In the genomic region with DNA sequence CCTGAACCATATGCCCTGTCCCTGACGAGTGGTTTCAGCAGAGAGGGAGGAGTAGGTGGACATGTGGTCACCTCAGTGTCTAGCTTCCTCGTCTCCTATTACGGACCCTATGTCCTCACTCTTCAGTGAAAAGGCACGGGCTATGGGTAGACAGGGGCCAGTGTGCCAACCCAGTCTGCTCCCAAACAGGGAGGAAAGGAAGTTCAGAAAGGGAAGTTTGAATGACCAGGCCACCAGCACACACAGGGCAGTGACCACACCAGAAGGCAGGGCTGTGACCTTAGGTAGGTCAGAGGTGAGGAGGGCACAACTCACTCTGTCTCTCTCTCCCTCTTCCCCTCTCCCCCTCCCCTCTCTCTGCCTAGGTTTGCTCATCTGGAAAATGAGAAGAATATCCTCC, we compare ENCODE assay signal across 7 mouse cellular contexts. TPM values are rescaled to one million over a fixed set of nuclear protein-coding genes. Genes with fewer than 3 reads are reported as not detected.
A peak's percentile ranks its signal among the peaks of the same experiment; 100 is the strongest.
DNase-seq lines count a peak whose midpoint lies in the region; ATAC-seq and TF ChIP-seq lines count a peak whose summit lies in the region.

No protein-coding gene starts in this region.

- no peaks in the 10 kb centered on the region for H3K9me3 ChIP-seq in forebrain, embryonic 15.5 days
- H3K9me3 ChIP-seq in liver, embryonic 14.5 days (ENCODE audit: control insufficient read depth, low read length): no peaks in the 10 kb centered on the region
- no peaks in the 10 kb centered on the region for H3K9me3 ChIP-seq in neural tube, embryonic 15.5 days (replicated peaks)

- TF ChIP-seq CTCF in liver, embryonic 14.5 days (IDR thresholded peaks at IDR 0.05; ENCODE audit: low read depth): no peak

- H3K27me3 ChIP-seq in forebrain, embryonic 15.5 days: no peaks in the 10 kb centered on the region
- H3K27me3 ChIP-seq in liver, embryonic 14.5 days (ENCODE audit: control insufficient read depth, insufficient read depth, low read length): no peaks in the 10 kb centered on the region
- H3K27me3 ChIP-seq in neural tube, embryonic 15.5 days (replicated peaks): no peaks in the 10 kb centered on the region

- peak; percentile 39 for DNase-seq in 416B (ENCODE audit: low read depth)
- DNase-seq in liver, embryonic 14.5 days (ENCODE audit: low read depth in 3 of 3, low spot score in 3 of 3): no peak
- no peak for DNase-seq in T-cell, adult 2 months (ENCODE audit: low spot score)
- DNase-seq in MN1 (ENCODE audit: low spot score): no peak

- 59% methylated on average over 4 of the region's 4 CpGs for WGBS in forebrain, embryonic 15.5 days
- WGBS in liver, embryonic 14.5 days (ENCODE audit: insufficient replicate concordance): 27% methylated on average over 4 of the region's 4 CpGs
- 65% methylated on average over 4 of the region's 4 CpGs for WGBS in neural tube, embryonic 15.5 days

- no peak for TF ChIP-seq EP300 in liver, embryonic 14.5 days (IDR thresholded peaks at IDR 0.05; ENCODE audit: low read depth)

- ATAC-seq in CD4-positive, CD25-positive, alpha-beta regulatory T cell, adult 4 months: peak; percentile 15
- no peak for ATAC-seq in forebrain, embryonic 15.5 days (replicated peaks)
- ATAC-seq in liver, embryonic 14.5 days (ENCODE audit: insufficient read depth): no peak; the same call in 1 of the 2 replicates
- ATAC-seq in neural tube, embryonic 15.5 days (ENCODE audit: low FRiP score): 0 out of 2 replicates have a peak, but pooled peaks have one; percentile 2

- peak overlapping the region; percentile 63 for H3K4me2 ChIP-seq in forebrain, embryonic 15.5 days (replicated peaks)
- peak overlapping the region; percentile 66 for H3K4me2 ChIP-seq in liver, embryonic 14.5 days (ENCODE audit: low read depth)
- H3K4me2 ChIP-seq in neural tube, embryonic 15.5 days: peak overlapping the region; percentile 74

- H3K4me3 ChIP-seq in forebrain, embryonic 15.5 days: peak overlapping the region; percentile 51
- peak overlapping the region; percentile 54 to 72 for H3K4me3 ChIP-seq in liver, embryonic 14.5 days (ENCODE audit: insufficient read depth in 1 of 2, low read depth in 2 of 2, low read length in 2 of 2)
- H3K4me3 ChIP-seq in neural tube, embryonic 15.5 days (replicated peaks): peak overlapping the region; percentile 50

- no peaks in the 10 kb centered on the region for H3K36me3 ChIP-seq in forebrain, embryonic 15.5 days
- no peaks in the 10 kb centered on the region for H3K36me3 ChIP-seq in liver, embryonic 14.5 days (replicated peaks; ENCODE audit: control insufficient read depth, insufficient read depth, low read depth)
- no peaks in the 10 kb centered on the region for H3K36me3 ChIP-seq in neural tube, embryonic 15.5 days

- H3K27ac ChIP-seq in forebrain, embryonic 15.5 days (replicated peaks): no peak overlapping the region
- no peak overlapping the region for H3K27ac ChIP-seq in liver, embryonic 14.5 days
- H3K27ac ChIP-seq in neural tube, embryonic 15.5 days (replicated peaks): no peak overlapping the region

- peak overlapping the region; percentile 52; the same call in 1 of the 2 replicates for H3K9ac ChIP-seq in forebrain, embryonic 15.5 days (replicated peaks)
- peak overlapping the region; percentile 31; the same call in 1 of the 2 replicates for H3K9ac ChIP-seq in liver, embryonic 14.5 days (replicated peaks)
- H3K9ac ChIP-seq in neural tube, embryonic 15.5 days (replicated peaks): 0 out of 2 replicates have a peak overlapping the region, but pooled peaks have one; percentile 49

- peaks cover 9% of the 10 kb centered on the region for H3K4me1 ChIP-seq in forebrain, embryonic 15.5 days
- peaks cover 0 to 14% of the 10 kb centered on the region in 2 experiments; a peak in 2 of 4 replicates for H3K4me1 ChIP-seq in liver, embryonic 14.5 days (replicated peaks; ENCODE audit: control insufficient read depth in 2 of 2, insufficient read depth in 2 of 2, low read length in 1 of 2)
- peaks cover 11% of the 10 kb centered on the region for H3K4me1 ChIP-seq in neural tube, embryonic 15.5 days

RNA-seq across cellular contexts. Expression of gene Tpcn2, which starts 0.8 kb away (rescaled TPM):
- polyA plus RNA-seq in CD4-positive, CD25-positive, alpha-beta regulatory T cell, adult 4 months (2017; shearing (Covaris generic)): 10 to 100 TPM in 1 of 2 experiments, 1 to 10 TPM in 1; 6.1 to 13.6 TPM
- 2.9 and 3.4 TPM in 2 replicates for polyA plus RNA-seq in forebrain, embryonic 15.5 days (2015; fragmentation: Nextera tagmentation; extraction: Ambion mirVana)
- 3.1 and 3.3 TPM in 2 replicates for polyA plus RNA-seq in liver, embryonic 14.5 days (2012; rRNA removed)
- 0.39 TPM in 2 replicates for polyA plus RNA-seq in liver, embryonic 14.5 days (2014; fragmentation: Nextera tagmentation; extraction: Ambion mirVana)
- polyA plus RNA-seq in neural tube, embryonic 15.5 days (2015; fragmentation: Nextera tagmentation; extraction: Ambion mirVana): 3.2 and 4.8 TPM in 2 replicates

RNA-seq across cellular contexts. Expression of gene Mrgprf, which starts 17.6 kb away (rescaled TPM):
- not detected for polyA plus RNA-seq in CD4-positive, CD25-positive, alpha-beta regulatory T cell, adult 4 months (2017; shearing (Covaris generic))
- 2.0 and 2.2 TPM in 2 replicates for polyA plus RNA-seq in forebrain, embryonic 15.5 days (2015; fragmentation: Nextera tagmentation; extraction: Ambion mirVana)
- polyA plus RNA-seq in liver, embryonic 14.5 days (2012; rRNA removed): 0.02 and 0.03 TPM in 2 replicates
- polyA plus RNA-seq in liver, embryonic 14.5 days (2014; fragmentation: Nextera tagmentation; extraction: Ambion mirVana): not detected in 2 replicates
- polyA plus RNA-seq in neural tube, embryonic 15.5 days (2015; fragmentation: Nextera tagmentation; extraction: Ambion mirVana): 1.7 and 2.2 TPM in 2 replicates

RNA-seq across cellular contexts. Expression of gene Mrgprd, which starts 31.6 kb away (rescaled TPM):
- polyA plus RNA-seq in CD4-positive, CD25-positive, alpha-beta regulatory T cell, adult 4 months (2017; shearing (Covaris generic)): under 1 TPM in 1 of 2 experiments, not detected in 1; 0.09 TPM
- polyA plus RNA-seq in forebrain, embryonic 15.5 days (2015; fragmentation: Nextera tagmentation; extraction: Ambion mirVana): not detected in 2 replicates
- not detected in 2 replicates for polyA plus RNA-seq in liver, embryonic 14.5 days (2012; rRNA removed)
- polyA plus RNA-seq in liver, embryonic 14.5 days (2014; fragmentation: Nextera tagmentation; extraction: Ambion mirVana): not detected in 2 replicates
- polyA plus RNA-seq in neural tube, embryonic 15.5 days (2015; fragmentation: Nextera tagmentation; extraction: Ambion mirVana): 0.44 and 0.61 TPM in 2 replicates

Comparison
In these comparisons a context has a peak if more than half of its experiments do, and no peak if none do; other contexts are left out.
1. ATAC-seq: peak in CD4-positive, CD25-positive, alpha-beta regulatory T cell, adult 4 months (single experiment) and neural tube, embryonic 15.5 days (single experiment); none in forebrain, embryonic 15.5 days (single experiment) and liver, embryonic 14.5 days (single experiment).
2. Peak in every context shown above with its lines, with median percentiles within 50 percentile points of each other: H3K4me2 ChIP-seq, H3K4me3 ChIP-seq and H3K9ac ChIP-seq.